Mouse (Mus musculus) lung, embryonic 16.5 days (tissue): ENCODE measurements at regions not wholly inside any gene's neighbourhood (a gene's known extent, or its start where the extent isn't known, plus 50 kb on each side); places are given as distances from the start of the nearest gene placed in this dataset.

Source experiments
- ATAC-seq: fragments of 200-750 bp; cut with Nextera tagmentation; 2 replicates; pipeline ENCODE4 v1.8.0; 2017; ENCODE audit warnings: low read depth, mild to moderate bottlenecking, moderate library complexity
- H3K27ac ChIP-seq: fragments of 300-500 bp; sonication (generic); 2 replicates; pipeline ENCODE4 v1.5.1; 2014; ENCODE audit warnings: mild to moderate bottlenecking, control low read depth, low read length
- H3K27me3 ChIP-seq: fragments of 300-500 bp; sonication (generic); 2 replicates; pipeline ENCODE4 v1.6.1; 2014; ENCODE audit warnings: low read depth, low read length, mixed read lengths; ENCODE audit not compliant: control insufficient read depth, insufficient read depth
- H3K36me3 ChIP-seq: fragments of 300-500 bp; sonication (generic); 2 replicates; pipeline ENCODE4 v1.6.1; 2014; ENCODE audit warnings: low read length; ENCODE audit not compliant: control insufficient read depth, insufficient read depth
- H3K4me1 ChIP-seq: fragments of 300-500 bp; sonication (generic); replicated peaks from 2 replicates; pipeline ENCODE4 v1.6.1; 2014; ENCODE audit warnings: low read length, mixed read lengths; ENCODE audit not compliant: control insufficient read depth, insufficient read depth
- H3K4me2 ChIP-seq: fragments of 300-500 bp; sonication (generic); 2 replicates; pipeline ENCODE4 v1.6.1; 2014; ENCODE audit warnings: low read depth, low read length, control low read depth
- H3K4me3 ChIP-seq: fragments of 300-500 bp; sonication (generic); 2 replicates; pipeline ENCODE4 v1.5.1; 2014; ENCODE audit warnings: mild to moderate bottlenecking, low read length, control low read depth
- H3K9ac ChIP-seq: fragments of 300-500 bp; sonication (generic); 2 replicates; pipeline ENCODE4 v1.6.1; 2014; ENCODE audit warnings: low read length, control low read depth
- H3K9me3 ChIP-seq: fragments of 300-500 bp; sonication (generic); 2 replicates; pipeline ENCODE4 v1.6.1; 2016; ENCODE audit warnings: low read length; ENCODE audit not compliant: control insufficient read depth
- whole genome bisulfite sequencing: fragments of 180-500 bp; shearing (Covaris S2); extraction: QIAGEN DNeasy Blood & Tissue Kit; methylation state at CpG from one replicate; pipeline ENCODE4 v1.1.7; 2014; 5-methylcytosine and 5-hydroxymethylcytosine counted together

- Histone ChIP-seq H3K4me1 (no peaks in the 10 kb centered on the region), H3K27me3 (no peaks in the 10 kb centered on the region), H3K9ac (no peak overlapping the region), H3K36me3 (no peaks in the 10 kb centered on the region), H3K4me3 (no peak overlapping the region), H3K27ac (no peak overlapping the region), H3K9me3 (no peaks in the 10 kb centered on the region), H3K4me2 (no peak overlapping the region)
- WGBS: 79% methylated on average over 4 of the region's 4 CpGs
- ATAC-seq: no peak
Measured at GRCm38 (mm10) chr10:41000965-41001364, 71.1 kb downstream of the Gpr6 start.

GRCm38 (mm10) chr10:40999486-40999885 is 72.6 kb downstream of the Gpr6 start:
- no peaks in the 10 kb centered on the region for H3K36me3 ChIP-seq
- 77% methylated on average over 12 of the region's 12 CpGs for WGBS

GRCm38 (mm10) chr10:40998799-40999198 is 73.3 kb downstream of the Gpr6 start:
- 87% methylated on average over 11 of the region's 11 CpGs for WGBS
- Histone ChIP-seq H3K27ac (no peak overlapping the region), H3K27me3 (no peaks in the 10 kb centered on the region), H3K36me3 (no peaks in the 10 kb centered on the region), H3K4me3 (no peak overlapping the region), H3K9ac (no peak overlapping the region), H3K9me3 (no peaks in the 10 kb centered on the region), H3K4me2 (no peak overlapping the region), H3K4me1 (no peaks in the 10 kb centered on the region)
- ATAC-seq: no peak

More at GRCm38 (mm10) chr10:40999486-40999885, 72.6 kb downstream of the Gpr6 start:
- Histone ChIP-seq H3K4me2 (no peak overlapping the region), H3K27me3 (no peaks in the 10 kb centered on the region), H3K9me3 (no peaks in the 10 kb centered on the region), H3K4me1 (no peaks in the 10 kb centered on the region), H3K9ac (no peak overlapping the region), H3K27ac (no peak overlapping the region), H3K4me3 (no peak overlapping the region)
- ATAC-seq: no peak

GRCm38 (mm10) chr10:40998330-40998729 is 73.8 kb downstream of the Gpr6 start:
- Histone ChIP-seq H3K27ac (no peak overlapping the region), H3K9ac (no peak overlapping the region), H3K4me2 (no peak overlapping the region), H3K27me3 (no peaks in the 10 kb centered on the region), H3K4me1 (no peaks in the 10 kb centered on the region), H3K4me3 (no peak overlapping the region), H3K36me3 (no peaks in the 10 kb centered on the region), H3K9me3 (no peaks in the 10 kb centered on the region)
- 51% methylated on average over 7 of the region's 7 CpGs for WGBS
- no peak for ATAC-seq

- 47% methylated on average over 5 of the region's 5 CpGs for WGBS
- H3K27me3 ChIP-seq: no peaks in the 10 kb centered on the region
- ATAC-seq: no peak
- no peaks in the 10 kb centered on the region for H3K36me3 ChIP-seq
- no peaks in the 10 kb centered on the region for H3K9me3 ChIP-seq
- H3K4me2 ChIP-seq: no peak overlapping the region
- H3K4me3 ChIP-seq: no peak overlapping the region
- H3K9ac ChIP-seq: no peak overlapping the region
- H3K4me1 ChIP-seq: no peaks in the 10 kb centered on the region
- no peak overlapping the region for H3K27ac ChIP-seq
Measured at GRCm38 (mm10) chr10:40997606-40998005, 74.5 kb downstream of the Gpr6 start.
